Mouse (Mus musculus) G1E (cell line): ENCODE measurements around the gene Atpaf1.

Experiments used
- CTCF ChIP-seq: IDR thresholded peaks from 2 replicates; pipeline ENCODE4 v1.5.1; 2012; ENCODE audit warnings: low read depth, low read length, inconsistent platforms, mixed read lengths
- GATA1 ChIP-seq: IDR thresholded peaks from 2 replicates; pipeline ENCODE4 v1.6.1; 2012; ENCODE audit warnings: borderline replicate concordance, low read length, inconsistent platforms, mixed read lengths
- GATA2 ChIP-seq: IDR thresholded peaks from 2 replicates; pipeline ENCODE4 v1.6.1; 2012; ENCODE audit warnings: low read depth, low read length, inconsistent platforms, borderline replicate concordance
- POLR2AphosphoS5 ChIP-seq: IDR thresholded peaks from 2 replicates; pipeline ENCODE4 v1.6.1; 2012; ENCODE audit warnings: low read depth, low read length, inconsistent platforms; ENCODE audit not compliant: insufficient replicate concordance
- TAL1 ChIP-seq: conservative IDR thresholded peaks from 2 replicates; pipeline ENCODE4 v1.6.1; 2012; ENCODE audit warnings: low read depth, low read length, inconsistent platforms, mixed read lengths

DNA sequence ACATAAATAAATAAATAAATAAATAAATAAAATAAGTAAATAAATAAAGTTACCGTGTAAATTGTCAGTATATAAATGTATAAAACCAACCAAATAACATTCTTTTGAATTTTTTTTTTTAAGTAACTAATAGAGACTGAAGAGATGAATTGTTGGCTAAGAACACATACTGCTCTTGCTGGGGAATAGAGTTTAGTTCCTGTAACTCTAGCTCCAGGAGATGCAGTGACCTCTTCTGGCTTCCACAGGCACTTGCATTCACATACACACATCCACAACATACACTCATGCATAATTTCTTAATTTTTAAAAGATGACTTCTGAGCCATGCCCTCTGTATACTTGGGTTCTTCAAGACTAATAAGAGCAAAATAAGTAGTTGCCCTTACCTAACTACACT is 29.8 kb upstream of the Atpaf1 start:
- TF ChIP-seq CTCF, result no peak
- no peak for TF ChIP-seq GATA1
- no peak for TF ChIP-seq POLR2AphosphoS5
- no peak for TF ChIP-seq GATA2
- no peak for TF ChIP-seq TAL1
